Comparison of ENCODE assay signal across 8 mouse cellular contexts in the genomic region with DNA sequence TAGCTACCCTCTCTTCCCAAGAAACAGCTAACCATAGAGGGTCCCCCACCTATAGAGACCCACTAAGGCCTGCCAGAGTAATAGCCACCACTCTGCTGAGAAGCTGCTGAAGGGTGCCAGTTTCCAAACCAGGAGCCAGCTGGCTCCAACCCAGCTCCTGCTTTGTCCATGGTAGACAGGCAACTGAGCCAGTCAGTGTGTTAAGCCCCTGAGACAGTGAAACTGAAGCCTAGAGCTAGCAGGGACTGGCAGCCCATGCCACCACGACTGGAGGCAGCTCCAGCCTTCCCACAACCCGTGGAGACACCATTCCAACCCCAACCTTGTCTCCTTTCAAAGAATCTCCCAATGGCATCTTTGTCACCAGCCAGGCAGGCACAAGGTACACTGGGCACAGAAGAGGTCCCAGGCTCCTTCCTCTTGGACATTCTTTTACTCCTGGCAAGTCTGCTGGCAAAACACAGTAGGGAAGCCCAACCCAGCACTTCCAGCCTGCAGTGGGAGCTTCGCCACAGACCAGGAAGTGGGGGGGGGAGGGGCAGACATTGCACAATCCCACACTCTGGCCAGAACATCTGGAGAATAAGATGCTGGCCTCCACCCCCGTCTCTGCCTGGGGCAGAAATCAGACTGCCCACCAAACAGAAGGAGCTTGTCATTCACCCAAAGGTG. TPM values are rescaled to one million over a fixed set of nuclear protein-coding genes. Genes with fewer than 3 reads are reported as not detected.
DNase-seq lines count a peak whose midpoint lies in the region; ATAC-seq lines count a peak whose summit lies in the region.

No protein-coding gene starts in this region.

- 31% methylated on average over 4 of the region's 4 CpGs for WGBS in heart, embryonic 10.5 days
- 5% methylated on average over 4 of the region's 4 CpGs for WGBS in lung, embryonic 16.5 days
- 26% methylated on average over 4 of the region's 4 CpGs for WGBS in stomach, embryonic 14.5 days

- H3K4me3 ChIP-seq in heart, embryonic 10.5 days: peak overlapping the region; percentile 12; the same call in 1 of the 2 replicates
- H3K4me3 ChIP-seq in lung, embryonic 16.5 days (ENCODE audit: low read length): no peak overlapping the region
- no peak overlapping the region for H3K4me3 ChIP-seq in stomach, embryonic 14.5 days (ENCODE audit: low read depth, low read length)

- DNase-seq in ovary, adult 18-20 months (ENCODE audit: low spot score): peak; percentile 68
- no peak for DNase-seq in ovary, postnatal 10 days (ENCODE audit: low spot score)
- peak; percentile 52 for DNase-seq in embryo, embryonic 9.5 days (ENCODE audit: extremely low spot score)
- DNase-seq in heart, embryonic 10.5 days (ENCODE audit: low spot score): peak; percentile 84
- peak; percentile 77 to 80 for DNase-seq in kidney, adult 8-10 months
- DNase-seq in left cerebral cortex, postnatal 36 days (ENCODE audit: low spot score in 2 of 2): no peak

- H3K4me2 ChIP-seq in lung, embryonic 16.5 days (ENCODE audit: low read depth, low read length): peak overlapping the region; percentile 25; the same call in 1 of the 2 replicates
- H3K4me2 ChIP-seq in stomach, embryonic 14.5 days (replicated peaks; ENCODE audit: low read depth, low read length): 0 out of 2 replicates have a peak overlapping the region, but pooled peaks have one; percentile 3

- H3K36me3 ChIP-seq in heart, embryonic 10.5 days: peaks cover 15% of the 10 kb centered on the region
- H3K36me3 ChIP-seq in lung, embryonic 16.5 days (ENCODE audit: control insufficient read depth, insufficient read depth, low read length): no peaks in the 10 kb centered on the region
- peaks cover 4% of the 10 kb centered on the region; the same call in 1 of the 2 replicates for H3K36me3 ChIP-seq in stomach, embryonic 14.5 days (ENCODE audit: control insufficient read depth, insufficient read depth, low read length)

- H3K4me1 ChIP-seq in heart, embryonic 10.5 days: peaks cover 74% of the 10 kb centered on the region
- peaks cover 60% of the 10 kb centered on the region for H3K4me1 ChIP-seq in lung, embryonic 16.5 days (replicated peaks; ENCODE audit: control insufficient read depth, insufficient read depth, low read length)
- peaks cover 51% of the 10 kb centered on the region for H3K4me1 ChIP-seq in stomach, embryonic 14.5 days (ENCODE audit: control insufficient read depth, insufficient read depth, low read length)

- H3K27me3 ChIP-seq in heart, embryonic 10.5 days (ENCODE audit: insufficient read depth, poor library complexity, severe bottlenecking): 0 out of 2 replicates have a peak, but pooled peaks cover 5% of the 10 kb centered on the region
- H3K27me3 ChIP-seq in lung, embryonic 16.5 days (ENCODE audit: control insufficient read depth, insufficient read depth, low read depth, low read length): no peaks in the 10 kb centered on the region
- no peaks in the 10 kb centered on the region for H3K27me3 ChIP-seq in stomach, embryonic 14.5 days (ENCODE audit: control insufficient read depth, insufficient read depth, low read length)

- intact Hi-C loops in left cerebral cortex, postnatal 36 days (cut with DNase I): no loop called here

- peak; percentile 68 for ATAC-seq in lung, embryonic 16.5 days (ENCODE audit: low read depth)
- ATAC-seq in stomach, embryonic 14.5 days (ENCODE audit: insufficient number of reproducible peaks, insufficient read depth, low FRiP score, low read depth): no peak

- H3K9me3 ChIP-seq in heart, embryonic 10.5 days: no peaks in the 10 kb centered on the region
- no peaks in the 10 kb centered on the region for H3K9me3 ChIP-seq in lung, embryonic 16.5 days (ENCODE audit: control insufficient read depth, low read length)
- no peaks in the 10 kb centered on the region for H3K9me3 ChIP-seq in stomach, embryonic 14.5 days (ENCODE audit: control insufficient read depth, low read depth, low read length)

- H3K27ac ChIP-seq in heart, embryonic 10.5 days: peak overlapping the region; percentile 93
- peak overlapping the region; percentile 96 for H3K27ac ChIP-seq in lung, embryonic 16.5 days (ENCODE audit: low read length)
- peak overlapping the region; percentile 91 for H3K27ac ChIP-seq in stomach, embryonic 14.5 days (ENCODE audit: low read length)

- peak overlapping the region; percentile 53 for H3K9ac ChIP-seq in lung, embryonic 16.5 days (ENCODE audit: low read length)
- no peak overlapping the region for H3K9ac ChIP-seq in stomach, embryonic 14.5 days (replicated peaks; ENCODE audit: low read depth, low read length)

RNA-seq across cellular contexts. Expression of a gene that starts 1.7 kb away (rescaled TPM):
- 21.3 and 26.3 TPM in 2 replicates for polyA plus RNA-seq in heart, embryonic 10.5 days (2016; fragmentation: Nextera tagmentation; extraction: Ambion mirVana)
- polyA plus RNA-seq in lung, embryonic 16.5 days (2015; fragmentation: Nextera tagmentation; extraction: Ambion mirVana): 35.9 and 37.9 TPM in 2 replicates
- polyA plus RNA-seq in stomach, embryonic 14.5 days (2014; fragmentation: Nextera tagmentation; extraction: Ambion mirVana): 37.9 and 38.4 TPM in 2 replicates
- 10 to 100 TPM; 19.9 to 20.1 TPM for total RNA-seq in left cerebral cortex, postnatal 36 days (2021)

RNA-seq across cellular contexts. Expression of a gene that starts 2.5 kb away (rescaled TPM):
- polyA plus RNA-seq in heart, embryonic 10.5 days (2016; fragmentation: Nextera tagmentation; extraction: Ambion mirVana): 40.8 and 42.4 TPM in 2 replicates
- 70.9 and 71.2 TPM in 2 replicates for polyA plus RNA-seq in lung, embryonic 16.5 days (2015; fragmentation: Nextera tagmentation; extraction: Ambion mirVana)
- polyA plus RNA-seq in stomach, embryonic 14.5 days (2014; fragmentation: Nextera tagmentation; extraction: Ambion mirVana): 46.1 and 46.5 TPM in 2 replicates
- total RNA-seq in left cerebral cortex, postnatal 36 days (2021): 10 to 100 TPM in 1 of 2 experiments, 1 to 10 TPM in 1; 9.6 to 14.9 TPM

RNA-seq across cellular contexts. Expression of a gene that starts 19.4 kb away (rescaled TPM):
- polyA plus RNA-seq in heart, embryonic 10.5 days (2016; fragmentation: Nextera tagmentation; extraction: Ambion mirVana): 69.7 and 84.1 TPM in 2 replicates
- 49.2 and 52.1 TPM in 2 replicates for polyA plus RNA-seq in lung, embryonic 16.5 days (2015; fragmentation: Nextera tagmentation; extraction: Ambion mirVana)
- polyA plus RNA-seq in stomach, embryonic 14.5 days (2014; fragmentation: Nextera tagmentation; extraction: Ambion mirVana): 52.9 and 60.4 TPM in 2 replicates
- total RNA-seq in left cerebral cortex, postnatal 36 days (2021): 10 to 100 TPM; 22.3 to 22.8 TPM

RNA-seq across cellular contexts. Expression of a gene that starts 24.5 kb away (rescaled TPM):
- 0.14 TPM in 1 of 2 replicates, not detected in the other for polyA plus RNA-seq in heart, embryonic 10.5 days (2016; fragmentation: Nextera tagmentation; extraction: Ambion mirVana)
- 0.06 and 0.23 TPM in 2 replicates for polyA plus RNA-seq in lung, embryonic 16.5 days (2015; fragmentation: Nextera tagmentation; extraction: Ambion mirVana)
- 0.06 and 0.07 TPM in 2 replicates for polyA plus RNA-seq in stomach, embryonic 14.5 days (2014; fragmentation: Nextera tagmentation; extraction: Ambion mirVana)
- total RNA-seq in left cerebral cortex, postnatal 36 days (2021): not detected

RNA-seq across cellular contexts. Expression of a gene that starts 42.9 kb away (rescaled TPM):
- 43.8 and 44.5 TPM in 2 replicates for polyA plus RNA-seq in heart, embryonic 10.5 days (2016; fragmentation: Nextera tagmentation; extraction: Ambion mirVana)
- 45.2 and 46.2 TPM in 2 replicates for polyA plus RNA-seq in lung, embryonic 16.5 days (2015; fragmentation: Nextera tagmentation; extraction: Ambion mirVana)
- polyA plus RNA-seq in stomach, embryonic 14.5 days (2014; fragmentation: Nextera tagmentation; extraction: Ambion mirVana): 38.8 and 41.0 TPM in 2 replicates
- total RNA-seq in left cerebral cortex, postnatal 36 days (2021): 10 to 100 TPM; 42.1 to 59.7 TPM

Comparison
In these comparisons a context has a peak if more than half of its experiments do, and no peak if none do; other contexts are left out.
1. DNase-seq: peak in ovary, adult 18-20 months (single experiment), embryo, embryonic 9.5 days (single experiment), heart, embryonic 10.5 days (single experiment) and kidney, adult 8-10 months (2 of 2); none in ovary, postnatal 10 days (single experiment) and left cerebral cortex, postnatal 36 days (0 of 2).
2. Peak in every context shown above with its lines, with median percentiles within 50 percentile points of each other: H3K27ac ChIP-seq.